Mouse (Mus musculus) myocyte (in vitro differentiated cells): ENCODE data around the gene Rspo4. TPM values are rescaled to one million over a fixed set of nuclear protein-coding genes. Genes with fewer than 3 reads are reported as not detected.

Experiments
- H3K27me3 ChIP-seq: one replicate; pipeline ENCODE4 v1.6.1; 2011; ENCODE audit not compliant: control insufficient read depth, insufficient read depth, insufficient read length
- H3K36me3 ChIP-seq: one replicate; pipeline ENCODE4 v1.6.1; 2011; ENCODE audit not compliant: control insufficient read depth, insufficient read depth
- H3K4me2 ChIP-seq: one replicate; pipeline ENCODE4 v1.6.1; 2011; ENCODE audit warnings: low read depth, control low read depth
- H3K4me3 ChIP-seq: one replicate; pipeline ENCODE4 v1.5.1; 2011; ENCODE audit warnings: mild to moderate bottlenecking, control low read depth, moderate library complexity
- H3K79me2 ChIP-seq: one replicate; pipeline ENCODE4 v1.6.1; 2011; ENCODE audit not compliant: control insufficient read depth, insufficient read depth
- H3ac ChIP-seq: one replicate; pipeline ENCODE4 v1.6.1; 2011; ENCODE audit not compliant: control insufficient read depth, insufficient read length
- CEBPB ChIP-seq: IDR thresholded peaks from 2 replicates; pipeline ENCODE4 v1.6.1; 2011; ENCODE audit warnings: mild to moderate bottlenecking, moderate library complexity; ENCODE audit not compliant: poor library complexity, insufficient read depth, severe bottlenecking
- E2F4 ChIP-seq: IDR thresholded peaks from one replicate; pipeline ENCODE4 v1.6.1; 2011; ENCODE audit warnings: mild to moderate bottlenecking, control low read depth, moderate library complexity; ENCODE audit not compliant: insufficient read depth
- MAX ChIP-seq: IDR thresholded peaks from one replicate; pipeline ENCODE4 v1.6.1; 2011; ENCODE audit warnings: low read depth, mild to moderate bottlenecking, control low read depth
- MYOD1 ChIP-seq, 3 experiments: IDR thresholded peaks; one replicate each; pipeline ENCODE4 v1.6.1; 2011; ENCODE audit warnings: control low read depth in 2 of 3, low read depth in 2 of 3, mild to moderate bottlenecking in 2 of 3, moderate library complexity in 1 of 3; ENCODE audit not compliant: insufficient read length in 2 of 3, control insufficient read depth in 1 of 3
- MYOG ChIP-seq, 3 experiments: IDR thresholded peaks; one replicate each; pipeline ENCODE4 v1.6.1; 2011; ENCODE audit warnings: control low read depth in 2 of 3, low read depth in 2 of 3, mild to moderate bottlenecking in 2 of 3; ENCODE audit not compliant: insufficient read length in 2 of 3, control insufficient read depth in 1 of 3, insufficient read depth in 1 of 3
- POLR2A ChIP-seq: IDR thresholded peaks from one replicate; pipeline ENCODE4 v1.6.1; 2011; ENCODE audit warnings: low read depth, mild to moderate bottlenecking, control low read depth, moderate library complexity; ENCODE audit not compliant: insufficient read length
- POLR2AphosphoS2 ChIP-seq: IDR thresholded peaks from one replicate; pipeline ENCODE4 v1.6.1; 2011; ENCODE audit warnings: low read depth, control low read depth; ENCODE audit not compliant: insufficient read length
- REST ChIP-seq: IDR thresholded peaks from one replicate; pipeline ENCODE4 v1.6.1; 2011; ENCODE audit warnings: mild to moderate bottlenecking, control low read depth, moderate library complexity; ENCODE audit not compliant: insufficient read depth, insufficient read length
- SRF ChIP-seq: IDR thresholded peaks from one replicate; pipeline ENCODE4 v1.6.1; 2011; ENCODE audit warnings: low read depth; ENCODE audit not compliant: control insufficient read depth, insufficient read length
- TCF12 ChIP-seq: IDR thresholded peaks from one replicate; pipeline ENCODE4 v1.6.1; 2011; ENCODE audit warnings: mild to moderate bottlenecking, control low read depth; ENCODE audit not compliant: poor library complexity, insufficient read depth, severe bottlenecking
- TCF3 ChIP-seq: IDR thresholded peaks from one replicate; pipeline ENCODE4 v1.6.1; 2011; ENCODE audit warnings: low read depth, control low read depth; ENCODE audit not compliant: insufficient read length
- USF1 ChIP-seq: IDR thresholded peaks from one replicate; pipeline ENCODE4 v1.6.1; 2011; ENCODE audit warnings: low read depth, mild to moderate bottlenecking, control low read depth, moderate library complexity
- polyA plus RNA-seq: library from polyadenylated mRNA; unstranded; fragments of >200 nt; fragmentation: generic; extraction: Trizol; gene quantifications from one replicate; pipeline ENCODE4 v1.2.1, GENCODE M21; 2012; ENCODE audit warnings: missing spikeins

Rspo4 gene
- polyA plus RNA-seq, 1 experiment, result not detected

GRCm38 (mm10) chr2:151916061-151916831, 73.5 kb downstream of the Rspo4 start:
- no peak overlapping the region for H3ac ChIP-seq
- no peak for TF ChIP-seq POLR2A
- TF ChIP-seq CEBPB, result no peak
- TF ChIP-seq MYOD1 (IDR thresholded peaks at IDR 0.05; ENCODE audit: control insufficient read depth in 1 of 3, insufficient read length in 2 of 3, low read depth in 2 of 3), result no peak
- TF ChIP-seq TCF3, result no peak
- TF ChIP-seq USF1, result no peak
- no peak for TF ChIP-seq E2F4
- TF ChIP-seq MAX, result no peak
- no peak for TF ChIP-seq REST
- TF ChIP-seq SRF, result no peak
- no peaks in the 10 kb centered on the region for H3K27me3 ChIP-seq
- H3K4me2 ChIP-seq, result no peak overlapping the region
- no peaks in the 10 kb centered on the region for H3K36me3 ChIP-seq
- no peaks in the 10 kb centered on the region for H3K79me2 ChIP-seq
- H3K4me3 ChIP-seq, result no peak overlapping the region

- TF ChIP-seq POLR2AphosphoS2, result no peak
- TF ChIP-seq POLR2A, result no peak
- no peak for TF ChIP-seq MAX
- no peak for TF ChIP-seq USF1
- TF ChIP-seq E2F4, result no peak
- no peak for TF ChIP-seq TCF12
- no peak for TF ChIP-seq MYOG (IDR thresholded peaks at IDR 0.05; ENCODE audit: control insufficient read depth in 1 of 3, insufficient read depth in 1 of 3, insufficient read length in 2 of 3, low read depth in 2 of 3)
- TF ChIP-seq TCF3, result no peak
- TF ChIP-seq CEBPB, result no peak
- TF ChIP-seq MYOD1 (IDR thresholded peaks at IDR 0.05; ENCODE audit: control insufficient read depth in 1 of 3, insufficient read length in 2 of 3, low read depth in 2 of 3), result no peak
- no peak for TF ChIP-seq REST
- no peak for TF ChIP-seq SRF
- Histone ChIP-seq H3K36me3 (no peaks in the 10 kb centered on the region), H3K79me2 (no peaks in the 10 kb centered on the region), H3K4me2 (no peak overlapping the region), H3K27me3 (peaks cover 5% of the 10 kb centered on the region), H3K4me3 (no peak overlapping the region), H3ac (no peak overlapping the region)
Measured at GRCm38 (mm10) chr2:151919140-151919539, 76.4 kb downstream of the Rspo4 start.

- no peak overlapping the region for H3K4me3 ChIP-seq
- H3K4me2 ChIP-seq, result no peak overlapping the region
- no peaks in the 10 kb centered on the region for H3K79me2 ChIP-seq
- TF ChIP-seq CEBPB (no peak), MYOD1 (IDR thresholded peaks at IDR 0.05; ENCODE audit: control insufficient read depth in 1 of 3, insufficient read length in 2 of 3, low read depth in 2 of 3) (no peak), TCF3 (no peak), TCF12 (no peak), REST (no peak)
- no peak overlapping the region for H3ac ChIP-seq
- H3K27me3 ChIP-seq, result peaks cover 10% of the 10 kb centered on the region
- no peaks in the 10 kb centered on the region for H3K36me3 ChIP-seq
Measured at GRCm38 (mm10) chr2:151921068-151921467, 78.3 kb downstream of the Rspo4 start.

- H3K79me2 ChIP-seq, result no peaks in the 10 kb centered on the region
- H3K4me2 ChIP-seq, result no peak overlapping the region
- no peak overlapping the region for H3K4me3 ChIP-seq
- TF ChIP-seq MYOD1 (IDR thresholded peaks at IDR 0.05; ENCODE audit: control insufficient read depth in 1 of 3, insufficient read length in 2 of 3, low read depth in 2 of 3) (no peak), MYOG (IDR thresholded peaks at IDR 0.05; ENCODE audit: control insufficient read depth in 1 of 3, insufficient read depth in 1 of 3, insufficient read length in 2 of 3, low read depth in 2 of 3) (no peak), MAX (no peak), SRF (no peak), POLR2AphosphoS2 (no peak), REST (no peak), E2F4 (no peak), POLR2A (no peak), TCF3 (no peak), CEBPB (no peak), TCF12 (no peak), USF1 (no peak)
- no peaks in the 10 kb centered on the region for H3K36me3 ChIP-seq
- no peak overlapping the region for H3ac ChIP-seq
- H3K27me3 ChIP-seq, result peaks cover 10% of the 10 kb centered on the region
Measured at GRCm38 (mm10) chr2:151921596-151921995, 78.9 kb downstream of the Rspo4 start.

Other genes starting within 250 kb of the Rspo4 start
- not detected for gene Snph, start 210.3 kb upstream of the Rspo4 start, polyA plus RNA-seq
- gene Rad21l, start 174.4 kb upstream of the Rspo4 start, polyA plus RNA-seq, result not detected
- not detected for gene Tmem74b, start 140.9 kb upstream of the Rspo4 start, polyA plus RNA-seq
- 22.8 TPM for gene Psmf1, start 98.7 kb upstream of the Rspo4 start, polyA plus RNA-seq
- gene Angpt4, start 68.3 kb downstream of the Rspo4 start, polyA plus RNA-seq, result 0.19 TPM
- gene Fam110a, start 137.3 kb downstream of the Rspo4 start, polyA plus RNA-seq, result 21.0 TPM
- gene Slc52a3, start 153.6 kb downstream of the Rspo4 start, polyA plus RNA-seq, result 0.02 TPM
- not detected for gene Scrt2, start 238.6 kb downstream of the Rspo4 start, polyA plus RNA-seq